Mouse (Mus musculus): Measurements from ENCODE around the gene Zc3h12d. TPM values are rescaled to one million over a fixed set of nuclear protein-coding genes. Genes with fewer than 3 reads are reported as not detected.

The Zc3h12d gene
- polyA plus RNA-seq, 1 experiment from 2014 or later, result 0.05 TPM

- no peaks in the 10 kb centered on the region for H3K27me3 ChIP-seq
- 92% methylated on average over 12 of the region's 12 CpGs for WGBS
- H3K27ac ChIP-seq, result no peak overlapping the region
- peaks cover 26% of the 10 kb centered on the region for H3K36me3 ChIP-seq
- H3K4me1 ChIP-seq, result no peaks in the 10 kb centered on the region
- H3K4me2 ChIP-seq (replicated peaks), result no peak overlapping the region
- H3K9ac ChIP-seq, result no peak overlapping the region
- no peaks in the 10 kb centered on the region for H3K9me3 ChIP-seq
- H3K4me3 ChIP-seq, result no peak overlapping the region
- ATAC-seq (ENCODE audit: insufficient number of reproducible peaks, insufficient read depth, low FRiP score, low TSS enrichment), result no peak
Measured at GRCm38 (mm10) chr10:7821981-7822380, 10.3 kb upstream of the Zc3h12d start.

DNA sequence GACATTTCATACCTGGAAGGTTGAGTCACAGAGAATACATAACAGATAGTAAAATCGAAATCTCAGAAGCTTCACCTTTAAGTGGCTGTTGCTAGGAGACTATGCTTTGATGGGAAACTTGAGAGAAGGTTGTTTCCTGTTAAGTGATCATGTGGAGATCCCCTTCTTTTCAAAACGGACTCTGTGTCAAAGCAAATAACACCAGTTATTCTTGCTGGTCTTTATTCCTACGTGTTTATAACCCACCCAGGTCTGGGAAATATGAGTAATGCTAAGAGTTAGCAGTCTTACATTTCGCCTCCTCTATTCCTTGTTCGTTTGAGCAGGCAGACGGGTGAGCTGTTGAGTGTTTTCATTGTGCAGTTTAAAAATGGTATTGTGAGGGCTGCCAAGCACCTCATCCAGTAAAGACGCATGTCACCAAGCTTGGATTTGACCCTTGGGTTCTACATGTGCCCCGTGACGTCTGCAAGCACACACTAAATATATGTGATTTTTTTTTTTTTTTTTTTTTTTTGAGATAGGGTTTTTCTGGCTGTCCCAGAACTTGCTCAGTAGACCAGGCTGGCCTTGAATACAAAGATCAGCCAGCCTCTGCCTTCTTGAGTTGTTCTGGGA lies 7.5 kb upstream of the Zc3h12d start:
- no peak overlapping the region for H3K27ac ChIP-seq
- ATAC-seq (ENCODE audit: insufficient number of reproducible peaks, insufficient read depth, low FRiP score, low TSS enrichment), result no peak
- H3K36me3 ChIP-seq, result peaks cover 23% of the 10 kb centered on the region
- no peak overlapping the region for H3K9ac ChIP-seq
- H3K27me3 ChIP-seq, result no peaks in the 10 kb centered on the region
- no peak overlapping the region for H3K4me2 ChIP-seq (replicated peaks)
- WGBS, result 83% methylated on average over 9 of the region's 9 CpGs
- no peaks in the 10 kb centered on the region for H3K9me3 ChIP-seq
- H3K4me1 ChIP-seq, result no peaks in the 10 kb centered on the region
- H3K4me3 ChIP-seq, result no peak overlapping the region

- no peak overlapping the region for H3K4me2 ChIP-seq (replicated peaks)
- ATAC-seq (ENCODE audit: insufficient number of reproducible peaks, insufficient read depth, low FRiP score, low TSS enrichment), result no peak
- WGBS, result 95% methylated on average over 4 of the region's 4 CpGs
- no peak overlapping the region for H3K4me3 ChIP-seq
- no peaks in the 10 kb centered on the region for H3K4me1 ChIP-seq
- no peak overlapping the region for H3K27ac ChIP-seq
- H3K9ac ChIP-seq, result no peak overlapping the region
- peaks cover 23% of the 10 kb centered on the region for H3K36me3 ChIP-seq
- H3K27me3 ChIP-seq, result no peaks in the 10 kb centered on the region
- H3K9me3 ChIP-seq, result no peaks in the 10 kb centered on the region
Measured at GRCm38 (mm10) chr10:7825281-7825665, 7.0 kb upstream of the Zc3h12d start.

GRCm38 (mm10) chr10:7826106-7826505 lies 6.2 kb upstream of the Zc3h12d start:
- H3K4me1 ChIP-seq, result no peaks in the 10 kb centered on the region
- H3K4me2 ChIP-seq (replicated peaks), result no peak overlapping the region
- H3K36me3 ChIP-seq, result peaks cover 19% of the 10 kb centered on the region
- H3K9me3 ChIP-seq, result no peaks in the 10 kb centered on the region
- no peak overlapping the region for H3K27ac ChIP-seq
- no peak overlapping the region for H3K9ac ChIP-seq
- H3K4me3 ChIP-seq, result no peak overlapping the region
- no peak for ATAC-seq (ENCODE audit: insufficient number of reproducible peaks, insufficient read depth, low FRiP score, low TSS enrichment)
- no peaks in the 10 kb centered on the region for H3K27me3 ChIP-seq
- WGBS, result 95% methylated on average over 9 of the region's 9 CpGs

DNA sequence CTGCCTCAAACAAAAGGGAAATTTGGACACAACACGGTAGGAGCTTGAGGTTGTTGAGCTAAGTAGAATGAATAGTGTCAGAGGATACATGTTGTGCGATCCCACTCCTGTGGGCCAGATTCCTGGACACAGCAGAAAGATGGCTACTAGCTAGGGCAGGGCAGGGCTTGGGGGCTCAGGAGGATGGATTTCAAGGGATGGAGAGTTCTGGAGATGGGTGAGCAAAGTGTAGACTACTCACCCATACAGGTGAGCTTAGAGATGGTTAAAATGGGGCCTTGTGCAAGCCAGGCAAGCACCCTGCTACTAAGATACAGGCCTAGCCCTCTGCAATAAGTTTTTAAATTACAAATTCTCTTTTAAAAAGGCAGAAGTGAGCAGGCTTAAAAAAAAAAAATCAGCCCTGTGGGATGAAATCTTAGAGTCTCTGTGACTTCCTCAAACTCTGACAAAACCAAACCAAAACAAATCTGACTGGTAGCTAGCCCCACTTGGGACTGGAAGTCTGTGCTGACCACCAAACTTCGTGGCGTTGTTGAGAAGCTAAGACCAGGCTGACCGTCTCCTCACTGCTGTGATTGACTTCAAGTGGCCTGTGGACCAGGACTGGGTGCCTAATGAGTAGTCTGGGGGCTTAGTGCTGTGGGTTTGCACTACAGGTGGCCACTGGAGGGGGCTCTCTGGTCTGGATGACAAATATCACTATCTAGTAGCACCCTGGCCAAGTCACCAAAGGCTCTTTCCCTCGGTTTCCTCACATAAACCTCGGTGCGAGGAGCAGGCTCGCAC lies 1.3 kb downstream of the Zc3h12d start:
- Histone ChIP-seq H3K4me2 (replicated peaks) (no peak overlapping the region), H3K4me1 (peaks cover 8% of the 10 kb centered on the region; the same call in 1 of the 2 replicates), H3K27ac (no peak overlapping the region), H3K27me3 (no peaks in the 10 kb centered on the region), H3K9me3 (no peaks in the 10 kb centered on the region), H3K4me3 (no peak overlapping the region), H3K36me3 (no peaks in the 10 kb centered on the region), H3K9ac (no peak overlapping the region)
- WGBS, result 79% methylated on average over 9 of the region's 9 CpGs
- no peak for ATAC-seq (ENCODE audit: insufficient number of reproducible peaks, insufficient read depth, low FRiP score, low TSS enrichment)

DNA sequence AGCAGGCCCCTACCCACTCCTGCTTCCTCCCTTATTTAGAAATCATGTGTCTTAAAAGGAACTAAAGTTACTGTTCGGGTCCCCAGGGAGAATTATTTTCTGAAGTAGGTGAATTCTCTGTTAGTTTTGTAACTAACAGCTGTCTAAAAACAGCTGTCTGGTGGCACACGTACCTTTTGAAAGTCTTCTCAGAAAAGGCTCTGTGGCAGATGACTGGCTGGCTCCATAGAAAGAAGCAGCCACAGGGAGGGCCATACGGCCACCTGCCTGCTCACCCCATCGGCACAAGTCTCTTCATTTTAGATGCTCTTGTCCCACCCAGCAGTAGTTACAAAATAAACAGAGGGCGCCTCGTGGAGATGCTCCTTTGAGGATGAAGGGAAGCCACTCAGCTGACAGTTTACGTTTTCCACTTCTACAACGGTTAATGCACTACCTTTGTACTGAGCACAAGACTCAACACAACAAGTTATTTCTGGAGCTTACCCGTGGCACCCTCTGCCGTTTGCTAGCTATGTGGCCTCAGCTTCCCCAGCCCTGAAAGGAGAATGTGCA lies 2.5 kb downstream of the Zc3h12d start:
- H3K9me3 ChIP-seq, result no peaks in the 10 kb centered on the region
- no peak overlapping the region for H3K27ac ChIP-seq
- no peak overlapping the region for H3K4me3 ChIP-seq
- 68% methylated on average over 10 of the region's 10 CpGs for WGBS
- H3K27me3 ChIP-seq, result no peaks in the 10 kb centered on the region
- no peak for ATAC-seq (ENCODE audit: insufficient number of reproducible peaks, insufficient read depth, low FRiP score, low TSS enrichment)
- H3K4me1 ChIP-seq, result peaks cover 11% of the 10 kb centered on the region; the same call in 1 of the 2 replicates
- H3K4me2 ChIP-seq (replicated peaks), result no peak overlapping the region
- H3K9ac ChIP-seq, result no peak overlapping the region
- H3K36me3 ChIP-seq, result no peaks in the 10 kb centered on the region

DNA sequence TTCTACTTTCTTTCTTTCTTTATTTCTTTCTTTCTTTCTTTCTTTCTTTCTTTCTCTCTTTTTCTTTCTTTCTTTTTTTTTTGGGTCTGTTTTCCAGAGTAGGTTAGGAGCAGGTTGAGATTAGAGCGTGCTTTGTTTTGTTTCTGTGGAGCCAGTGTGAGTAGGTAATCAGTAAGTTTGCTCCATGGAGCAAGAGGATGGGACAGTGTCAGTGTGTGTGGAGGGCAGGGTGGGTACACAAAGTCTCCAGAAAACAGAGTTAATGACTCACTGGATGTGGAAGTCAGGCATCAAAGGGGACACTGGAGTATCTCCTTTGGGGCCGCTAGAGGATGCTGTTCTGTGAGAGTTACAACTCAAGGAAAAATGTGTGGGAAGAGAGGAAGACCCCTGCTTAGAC lies 4.6 kb downstream of the Zc3h12d start:
- Histone ChIP-seq H3K4me3 (no peak overlapping the region), H3K4me1 (peaks cover 10% of the 10 kb centered on the region; the same call in 1 of the 2 replicates), H3K36me3 (no peaks in the 10 kb centered on the region), H3K4me2 (replicated peaks) (no peak overlapping the region), H3K27me3 (no peaks in the 10 kb centered on the region), H3K9me3 (no peaks in the 10 kb centered on the region), H3K27ac (no peak overlapping the region), H3K9ac (no peak overlapping the region)
- 72% methylated on average over 2 of the region's 2 CpGs for WGBS
- ATAC-seq (ENCODE audit: insufficient number of reproducible peaks, insufficient read depth, low FRiP score, low TSS enrichment), result no peak

- Histone ChIP-seq H3K27me3 (no peaks in the 10 kb centered on the region), H3K9me3 (no peaks in the 10 kb centered on the region), H3K4me2 (replicated peaks) (no peak overlapping the region), H3K4me3 (no peak overlapping the region), H3K27ac (no peak overlapping the region), H3K4me1 (peaks cover 4% of the 10 kb centered on the region; the same call in 1 of the 2 replicates), H3K36me3 (no peaks in the 10 kb centered on the region), H3K9ac (no peak overlapping the region)
- ATAC-seq (ENCODE audit: insufficient number of reproducible peaks, insufficient read depth, low FRiP score, low TSS enrichment), result no peak
- WGBS, result 91% methylated on average over 8 of the region's 8 CpGs
Measured at GRCm38 (mm10) chr10:7837446-7837845, 5.2 kb downstream of the Zc3h12d start.

DNA sequence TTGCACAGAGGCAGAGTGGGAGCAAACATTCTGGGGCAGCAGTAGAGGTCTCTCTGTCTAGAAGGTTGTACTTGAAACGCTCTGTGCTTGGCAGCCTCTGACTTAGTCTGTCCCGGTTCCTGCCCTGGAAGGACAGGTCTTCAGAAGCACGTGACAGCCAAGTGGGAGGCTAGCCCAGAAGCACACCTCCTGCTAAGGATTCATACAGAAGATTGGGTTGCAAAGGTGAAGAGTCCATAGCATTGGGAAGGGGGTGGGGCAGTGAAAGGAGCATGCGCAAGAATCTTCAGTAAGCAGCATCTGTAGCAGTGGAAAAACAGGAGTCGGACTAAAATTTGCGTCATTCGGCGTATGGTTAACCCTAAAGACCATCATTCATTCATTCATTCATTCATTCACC lies 5.8 kb downstream of the Zc3h12d start:
- no peaks in the 10 kb centered on the region for H3K36me3 ChIP-seq
- ATAC-seq (ENCODE audit: insufficient number of reproducible peaks, insufficient read depth, low FRiP score, low TSS enrichment), result no peak
- H3K9ac ChIP-seq, result no peak overlapping the region
- no peaks in the 10 kb centered on the region for H3K27me3 ChIP-seq
- no peak overlapping the region for H3K4me2 ChIP-seq (replicated peaks)
- WGBS, result 91% methylated on average over 8 of the region's 8 CpGs
- no peak overlapping the region for H3K27ac ChIP-seq
- 0 out of 2 replicates have a peak, but pooled peaks cover 3% of the 10 kb centered on the region for H3K4me1 ChIP-seq
- H3K9me3 ChIP-seq, result no peaks in the 10 kb centered on the region
- no peak overlapping the region for H3K4me3 ChIP-seq

DNA sequence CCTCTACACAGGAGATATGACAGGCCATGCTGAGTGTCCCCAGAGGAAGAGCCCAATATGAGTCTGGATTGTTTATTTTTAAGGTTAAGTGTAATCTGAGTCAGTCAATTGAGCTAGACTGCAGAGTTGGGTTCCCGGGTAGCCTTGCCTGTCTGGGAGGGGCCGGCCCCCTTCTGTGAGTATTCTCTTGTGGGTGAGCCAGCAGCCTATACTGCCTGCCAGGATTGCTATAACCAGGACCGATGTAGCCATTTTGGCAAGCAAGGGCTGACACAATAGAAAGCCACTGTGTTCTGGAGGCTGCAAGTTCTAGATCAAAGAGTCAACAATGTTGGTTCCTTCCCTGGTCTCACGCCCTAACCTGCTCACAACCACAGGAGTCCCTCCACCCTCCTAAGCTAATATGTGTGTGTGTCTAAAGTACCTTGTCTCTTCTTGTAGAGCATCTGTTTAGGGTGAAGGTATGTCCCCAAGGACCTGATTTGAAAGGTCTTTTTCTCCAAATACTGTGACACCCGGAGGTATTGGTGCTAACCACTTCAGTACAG lies 6.7 kb downstream of the Zc3h12d start:
- Histone ChIP-seq H3K27ac (no peak overlapping the region), H3K4me2 (replicated peaks) (no peak overlapping the region), H3K4me3 (no peak overlapping the region), H3K27me3 (no peaks in the 10 kb centered on the region), H3K9me3 (no peaks in the 10 kb centered on the region), H3K9ac (no peak overlapping the region), H3K4me1 (0 out of 2 replicates have a peak, but pooled peaks cover 3% of the 10 kb centered on the region), H3K36me3 (no peaks in the 10 kb centered on the region)
- no peak for ATAC-seq (ENCODE audit: insufficient number of reproducible peaks, insufficient read depth, low FRiP score, low TSS enrichment)
- 78% methylated on average over 5 of the region's 5 CpGs for WGBS

DNA sequence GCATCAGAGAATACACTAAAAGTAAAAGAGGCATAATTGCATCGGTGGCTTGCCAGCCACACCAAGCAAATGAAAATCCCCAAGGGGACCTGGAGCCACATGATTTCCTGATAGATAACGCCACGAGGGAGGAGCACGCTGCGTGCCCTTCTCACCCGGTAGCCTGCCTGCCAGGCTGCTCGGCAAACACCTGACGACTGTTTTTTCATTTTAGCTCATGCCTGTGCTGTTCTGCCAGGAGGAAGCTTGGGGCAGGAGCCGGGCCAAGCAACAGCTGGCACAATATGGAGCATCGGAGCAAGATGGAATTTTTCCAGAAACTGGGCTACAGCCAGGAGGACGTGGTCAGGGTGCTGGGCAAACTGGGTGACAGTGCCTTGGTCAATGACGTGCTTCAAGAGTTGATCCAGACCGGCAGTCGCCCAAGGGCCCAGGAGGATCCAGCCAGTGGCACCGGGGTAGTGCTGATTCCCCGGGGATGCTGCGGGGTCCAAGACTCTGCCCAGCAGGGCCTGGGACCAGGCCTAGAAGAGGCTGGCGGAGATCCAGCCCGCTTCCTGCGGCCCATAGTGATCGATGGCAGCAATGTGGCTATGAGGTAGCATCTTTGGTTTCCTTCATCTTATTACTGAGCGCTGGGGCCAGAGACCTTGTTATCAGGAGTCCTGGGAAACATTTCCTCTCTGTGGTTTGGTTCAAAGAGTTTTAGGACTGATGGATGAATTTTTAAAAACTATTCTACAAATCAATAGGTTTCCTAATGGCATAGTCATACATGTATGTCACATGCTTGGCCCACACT lies 7.5 kb downstream of the Zc3h12d start:
- no peak for ATAC-seq (ENCODE audit: insufficient number of reproducible peaks, insufficient read depth, low FRiP score, low TSS enrichment)
- no peaks in the 10 kb centered on the region for H3K27me3 ChIP-seq
- H3K9me3 ChIP-seq, result no peaks in the 10 kb centered on the region
- H3K4me1 ChIP-seq, result 0 out of 2 replicates have a peak, but pooled peaks cover 3% of the 10 kb centered on the region
- no peak overlapping the region for H3K4me3 ChIP-seq
- no peak overlapping the region for H3K4me2 ChIP-seq (replicated peaks)
- WGBS, result 88% methylated on average over 22 of the region's 22 CpGs
- no peaks in the 10 kb centered on the region for H3K36me3 ChIP-seq
- no peak overlapping the region for H3K9ac ChIP-seq
- H3K27ac ChIP-seq, result no peak overlapping the region

Measured in embryonic facial prominence, embryonic 12.5 days (tissue).